9 mouse cellular contexts compared by ENCODE assay signal in genomic region chr7:137221599-137221998, GRCm38 (mm10).
DNase-seq lines count a peak whose midpoint lies in the region; ATAC-seq lines count a peak whose summit lies in the region.
"Had no signal": no experiment of that assay in that cellular context is flagged by ENCODE, and none has a peak within 500 bp of the region (broad histone marks: within the 10 kb centered on the region; RNA-seq: fewer than 3 reads in every experiment).

No protein-coding gene starts in this region.

- no peak overlapping the region for H3K4me3 ChIP-seq in hindbrain, embryonic 13.5 days
- no peak overlapping the region for H3K4me3 ChIP-seq in midbrain, embryonic 13.5 days (replicated peaks)

- ATAC-seq in hindbrain, embryonic 13.5 days (ENCODE audit: low FRiP score) = peak; percentile 76
- ATAC-seq in midbrain, embryonic 13.5 days = peak; percentile 63

- peaks cover 31% of the 10 kb centered on the region for H3K36me3 ChIP-seq in hindbrain, embryonic 13.5 days
- peaks cover 39% of the 10 kb centered on the region for H3K36me3 ChIP-seq in midbrain, embryonic 13.5 days

- 0 out of 2 replicates have a peak overlapping the region, but pooled peaks have one; percentile 3 for H3K4me2 ChIP-seq in hindbrain, embryonic 13.5 days
- peak overlapping the region; percentile 14; the same call in 1 of the 2 replicates for H3K4me2 ChIP-seq in midbrain, embryonic 13.5 days (replicated peaks)

- 18% methylated on average over 6 of the region's 6 CpGs for WGBS in hindbrain, embryonic 13.5 days
- WGBS in midbrain, embryonic 13.5 days = 34% methylated on average over 6 of the region's 6 CpGs

- H3K4me1 ChIP-seq in hindbrain, embryonic 13.5 days (replicated peaks) = peaks cover 67% of the 10 kb centered on the region
- H3K4me1 ChIP-seq in midbrain, embryonic 13.5 days (replicated peaks) = peaks cover 57% of the 10 kb centered on the region

- peak overlapping the region; percentile 78 for H3K27ac ChIP-seq in hindbrain, embryonic 13.5 days
- peak overlapping the region; percentile 56 for H3K27ac ChIP-seq in midbrain, embryonic 13.5 days

- intact Hi-C loops in heart, postnatal 10 days (cut with DNase I) = no loop called here
- intact Hi-C loops in heart, postnatal 36 days (cut with DNase I) = no loop called here

- H3K27me3 ChIP-seq in hindbrain, embryonic 13.5 days = 0 out of 2 replicates have a peak, but pooled peaks cover 4% of the 10 kb centered on the region
- no peaks in the 10 kb centered on the region for H3K27me3 ChIP-seq in midbrain, embryonic 13.5 days
- H3K27me3 ChIP-seq: CH12.LX had no signal

- H3K9ac ChIP-seq in hindbrain, embryonic 13.5 days = 0 out of 2 replicates have a peak overlapping the region, but pooled peaks have one; percentile 30
- 0 out of 2 replicates have a peak overlapping the region, but pooled peaks have one; percentile 29 for H3K9ac ChIP-seq in midbrain, embryonic 13.5 days (replicated peaks)

- DNase-seq in heart, postnatal 10 days = peak; percentile 43 to 52
- DNase-seq in heart, postnatal 36 days = no peak
- peak; percentile 25 to 69 for DNase-seq in adrenal gland, postnatal 36 days
- DNase-seq in gastrocnemius, postnatal 10 days = no peak
- no peak for DNase-seq in testis, postnatal 10 days (ENCODE audit: low spot score)
- no peak for DNase-seq in heart, adult 9 months (ENCODE audit: low spot score in 2 of 2)

- H3K9me3 ChIP-seq in hindbrain, embryonic 13.5 days = no peaks in the 10 kb centered on the region
- H3K9me3 ChIP-seq in midbrain, embryonic 13.5 days = no peaks in the 10 kb centered on the region

Comparison
In these comparisons a context has a peak if more than half of its experiments do, and no peak if none do; other contexts are left out.
1. DNase-seq: peak in heart, postnatal 10 days (2 of 2) and adrenal gland, postnatal 36 days (2 of 2); none in heart, postnatal 36 days (0 of 2), gastrocnemius, postnatal 10 days (single experiment), testis, postnatal 10 days (single experiment) and heart, adult 9 months (0 of 2).